Mouse (Mus musculus) forebrain, embryonic 12.5 days (tissue): ENCODE results near the gene Gdnf. TPM values are rescaled to one million over a fixed set of nuclear protein-coding genes. Genes with fewer than 3 reads are reported as not detected.

Experiments used
- ATAC-seq: fragments of 200-750 bp; cut with Nextera tagmentation; 2 replicates; pipeline ENCODE4 v1.8.0; 2017; ENCODE audit warnings: moderate TSS enrichment; ENCODE audit not compliant: low FRiP score
- H3K27ac ChIP-seq: fragments of 300-500 bp; sonication (generic); 2 replicates; pipeline ENCODE4 v1.5.1; 2016; ENCODE audit warnings: mild to moderate bottlenecking
- H3K27me3 ChIP-seq: fragments of 300-500 bp; sonication (generic); 2 replicates; pipeline ENCODE4 v1.6.1; 2016; ENCODE audit warnings: mild to moderate bottlenecking
- H3K36me3 ChIP-seq: fragments of 300-500 bp; sonication (generic); replicated peaks from 2 replicates; pipeline ENCODE4 v1.6.1; 2016; ENCODE audit warnings: mild to moderate bottlenecking
- H3K4me1 ChIP-seq: fragments of 300-500 bp; sonication (generic); 2 replicates; pipeline ENCODE4 v1.6.1; 2016
- H3K4me2 ChIP-seq: fragments of 300-500 bp; sonication (generic); 2 replicates; pipeline ENCODE4 v1.6.1; 2016; ENCODE audit warnings: mild to moderate bottlenecking, moderate library complexity
- H3K4me3 ChIP-seq: fragments of 300-500 bp; sonication (generic); replicated peaks from 2 replicates; pipeline ENCODE4 v1.5.1; 2016; ENCODE audit warnings: mild to moderate bottlenecking
- H3K9ac ChIP-seq: fragments of 300-500 bp; sonication (generic); 2 replicates; pipeline ENCODE4 v1.6.1; 2016; ENCODE audit warnings: mild to moderate bottlenecking
- H3K9me3 ChIP-seq: fragments of 300-500 bp; sonication (generic); 2 replicates; pipeline ENCODE4 v1.6.1; 2016
- WGBS: fragments of 180-500 bp; shearing (Covaris S2); methylation state at CpG from one replicate; pipeline ENCODE4 v1.1.7; 2016; 5-methylcytosine and 5-hydroxymethylcytosine counted together
- polyA plus RNA-seq: library from polyadenylated mRNA; unstranded; fragments of >200 nt; fragmentation: Nextera tagmentation; extraction: Ambion mirVana; gene quantifications from 2 replicates; pipeline ENCODE4 v1.2.1, GENCODE M21; 2016

The Gdnf gene
- polyA plus RNA-seq, 1 experiment from 2014 or later, result 0.14 TPM

- Histone ChIP-seq H3K4me1 (peaks cover 1% of the 10 kb centered on the region; the same call in 1 of the 2 replicates), H3K4me2 (no peak overlapping the region), H3K9me3 (no peaks in the 10 kb centered on the region), H3K27ac (no peak overlapping the region), H3K36me3 (no peaks in the 10 kb centered on the region), H3K9ac (no peak overlapping the region), H3K27me3 (no peaks in the 10 kb centered on the region), H3K4me3 (no peak overlapping the region)
- ATAC-seq, result no peak
- WGBS, result 78% methylated on average over 4 of the region's 5 CpGs
Observed at GRCm38 (mm10) chr15:7872473-7872872, 61.8 kb downstream of the Gdnf start.

GRCm38 (mm10) chr15:7875879-7876278 lies 65.2 kb downstream of the Gdnf start:
- Histone ChIP-seq H3K27me3 (no peaks in the 10 kb centered on the region), H3K4me3 (no peak overlapping the region), H3K9me3 (no peaks in the 10 kb centered on the region), H3K36me3 (0 out of 2 replicates have a peak, but pooled peaks cover 4% of the 10 kb centered on the region), H3K4me1 (peaks cover 12% of the 10 kb centered on the region; the same call in 1 of the 2 replicates), H3K9ac (no peak overlapping the region), H3K4me2 (no peak overlapping the region), H3K27ac (no peak overlapping the region)
- no peak for ATAC-seq
- WGBS, result 77% methylated on average over 6 of the region's 6 CpGs

GRCm38 (mm10) chr15:7877560-7878467 lies 67.2 kb downstream of the Gdnf start:
- Histone ChIP-seq H3K36me3 (peaks cover 10% of the 10 kb centered on the region; the same call in 1 of the 2 replicates), H3K4me3 (no peak overlapping the region), H3K27me3 (no peaks in the 10 kb centered on the region), H3K4me2 (no peak overlapping the region), H3K9me3 (no peaks in the 10 kb centered on the region), H3K27ac (no peak overlapping the region), H3K9ac (no peak overlapping the region; the same call in 1 of the 2 replicates), H3K4me1 (peaks cover 12% of the 10 kb centered on the region; the same call in 1 of the 2 replicates)
- 65% methylated on average over 22 of the region's 22 CpGs for WGBS
- no peak; the same call in 1 of the 2 replicates for ATAC-seq

- no peak overlapping the region for H3K27ac ChIP-seq
- no peak for ATAC-seq
- H3K4me3 ChIP-seq, result no peak overlapping the region
- 89% methylated on average over 10 of the region's 10 CpGs for WGBS
- peaks cover 15% of the 10 kb centered on the region; the same call in 1 of the 2 replicates for H3K36me3 ChIP-seq
- no peak overlapping the region for H3K4me2 ChIP-seq
- H3K9me3 ChIP-seq, result no peaks in the 10 kb centered on the region
- H3K9ac ChIP-seq, result no peak overlapping the region
- peaks cover 12% of the 10 kb centered on the region; the same call in 1 of the 2 replicates for H3K4me1 ChIP-seq
- H3K27me3 ChIP-seq, result no peaks in the 10 kb centered on the region
Observed at GRCm38 (mm10) chr15:7878861-7879260, 68.2 kb downstream of the Gdnf start.

- Histone ChIP-seq H3K4me1 (peaks cover 12% of the 10 kb centered on the region; the same call in 1 of the 2 replicates), H3K27ac (no peak overlapping the region), H3K4me2 (no peak overlapping the region), H3K9me3 (no peaks in the 10 kb centered on the region), H3K4me3 (no peak overlapping the region), H3K36me3 (peaks cover 19% of the 10 kb centered on the region; the same call in 1 of the 2 replicates), H3K27me3 (no peaks in the 10 kb centered on the region), H3K9ac (no peak overlapping the region)
- WGBS, result 83% methylated on average over 7 of the region's 7 CpGs
- no peak for ATAC-seq
Observed at GRCm38 (mm10) chr15:7879956-7880355, 69.3 kb downstream of the Gdnf start.

- Histone ChIP-seq H3K27me3 (no peaks in the 10 kb centered on the region), H3K9ac (no peak overlapping the region), H3K4me1 (peaks cover 7% of the 10 kb centered on the region; the same call in 1 of the 2 replicates), H3K9me3 (no peaks in the 10 kb centered on the region), H3K27ac (no peak overlapping the region), H3K4me2 (no peak overlapping the region), H3K36me3 (peaks cover 19% of the 10 kb centered on the region; the same call in 1 of the 2 replicates), H3K4me3 (no peak overlapping the region)
- ATAC-seq, result no peak
- 94% methylated on average over 11 of the region's 11 CpGs for WGBS
Observed at GRCm38 (mm10) chr15:7884181-7884580, 73.5 kb downstream of the Gdnf start.

GRCm38 (mm10) chr15:7885106-7885505 lies 74.5 kb downstream of the Gdnf start:
- 58% methylated on average over 10 of the region's 10 CpGs for WGBS
- no peak overlapping the region for H3K4me3 ChIP-seq
- no peak for ATAC-seq
- peaks cover 17% of the 10 kb centered on the region; the same call in 1 of the 2 replicates for H3K36me3 ChIP-seq
- no peaks in the 10 kb centered on the region for H3K9me3 ChIP-seq
- H3K4me1 ChIP-seq, result peaks cover 15% of the 10 kb centered on the region; the same call in 1 of the 2 replicates
- no peaks in the 10 kb centered on the region for H3K27me3 ChIP-seq
- H3K9ac ChIP-seq, result no peak overlapping the region
- no peak overlapping the region for H3K27ac ChIP-seq
- H3K4me2 ChIP-seq, result no peak overlapping the region

- Histone ChIP-seq H3K4me1 (peaks cover 17% of the 10 kb centered on the region; the same call in 1 of the 2 replicates), H3K27me3 (no peaks in the 10 kb centered on the region), H3K36me3 (peaks cover 12% of the 10 kb centered on the region; the same call in 1 of the 2 replicates), H3K4me2 (no peak overlapping the region), H3K27ac (no peak overlapping the region), H3K9ac (no peak overlapping the region), H3K9me3 (no peaks in the 10 kb centered on the region), H3K4me3 (no peak overlapping the region)
- WGBS, result 93% methylated on average over 8 of the region's 8 CpGs
- ATAC-seq, result no peak
Observed at GRCm38 (mm10) chr15:7886591-7886990, 75.9 kb downstream of the Gdnf start.
